In genomic region chr4:73531604-73532003, GRCm38 (mm10) we compare ENCODE assay signal across 26 mouse cellular contexts.
"Had no signal": no experiment of that assay in that cellular context is flagged by ENCODE, and none has a peak within 500 bp of the region (broad histone marks: within the 10 kb centered on the region; RNA-seq: fewer than 3 reads in every experiment).

No protein-coding gene starts in this region.

- ATAC-seq: forebrain, embryonic 13.5 days; forebrain, embryonic 14.5 days; forebrain, embryonic 15.5 days; forebrain, embryonic 16.5 days; forebrain, postnatal 0 days had no signal

- DNase-seq: cerebellum, postnatal 10 days; cerebellum, postnatal 14 days; cerebellum, postnatal 25 days; cerebellum, postnatal 36 days; embryo, embryonic 11 days; forebrain, postnatal 0 days; gastrocnemius, adult 2 months; gastrocnemius, postnatal 10 days; gastrocnemius, postnatal 14 days; gastrocnemius, postnatal 25 days; gastrocnemius, postnatal 36 days; heart, adult 11 months; heart, adult 18-20 months; heart, adult 2 months had no signal

- H3K4me3 ChIP-seq: embryonic facial prominence, embryonic 10.5 days; embryonic facial prominence, embryonic 12.5 days; embryonic facial prominence, embryonic 13.5 days; embryonic facial prominence, embryonic 15.5 days; erythroblast, embryonic 14.5 days; forebrain, embryonic 10.5 days; forebrain, embryonic 12.5 days; forebrain, embryonic 13.5 days; forebrain, embryonic 15.5 days; gastrocnemius, adult 2 months; heart, adult 2 months; heart, embryonic 10.5 days had no signal

- H3K27ac ChIP-seq: embryonic facial prominence, embryonic 10.5 days; embryonic facial prominence, embryonic 12.5 days; embryonic facial prominence, embryonic 13.5 days; embryonic facial prominence, embryonic 15.5 days; forebrain, embryonic 10.5 days; forebrain, embryonic 12.5 days; forebrain, embryonic 13.5 days; forebrain, embryonic 15.5 days; gastrocnemius, adult 2 months; heart, adult 2 months; heart, embryonic 10.5 days had no signal
